Mouse (Mus musculus) telencephalon, adult 2 months (tissue): Measurements from ENCODE around the gene AB124611.
"Not testable (repeated sequence)": the region's sequence is repeated elsewhere in the genome, so short reads cannot be mapped to it uniquely, and the experiment has no call there.

Source experiments
- DNase-seq: peaks from one replicate; pipeline ENCODE4 v3.0.0-alpha.2; 2011; ENCODE audit warnings: low read depth, low spot score

AB124611 gene

GRCm38 (mm10) chr9:21525937-21526633 is at the start of gene AB124611:
AB124611 (plus strand) TSS chr9:21526176.
- DNase-seq = no peak

GRCm38 (mm10) chr9:21477707-21478106 is 48.3 kb upstream of the AB124611 start:
- no peak for DNase-seq

GRCm38 (mm10) chr9:21484065-21484464 is 41.9 kb upstream of the AB124611 start:
- DNase-seq = no peak

GRCm38 (mm10) chr9:21488246-21488645 is 37.7 kb upstream of the AB124611 start:
- DNase-seq = not testable (repeated sequence)

GRCm38 (mm10) chr9:21490696-21491095 is 35.3 kb upstream of the AB124611 start:
- no peak for DNase-seq

- DNase-seq = no peak
These were observed 32.1 kb upstream of the AB124611 start for GRCm38 (mm10) chr9:21493907-21494306.

- peak; percentile 49 for DNase-seq
These were observed 31.2 kb upstream of the AB124611 start for GRCm38 (mm10) chr9:21494726-21495125.

GRCm38 (mm10) chr9:21496308-21497049 is 29.5 kb upstream of the AB124611 start:
- DNase-seq = no peak

GRCm38 (mm10) chr9:21497050-21497542 is 28.9 kb upstream of the AB124611 start:
- DNase-seq = peak; percentile 50

- DNase-seq = no peak
These were observed 28.3 kb upstream of the AB124611 start for GRCm38 (mm10) chr9:21497664-21498063.

- DNase-seq = no peak
These were observed 27.6 kb upstream of the AB124611 start for GRCm38 (mm10) chr9:21498284-21498902.

GRCm38 (mm10) chr9:21503352-21503751 is 22.6 kb upstream of the AB124611 start:
- DNase-seq = no peak

GRCm38 (mm10) chr9:21505767-21506166 is 20.2 kb upstream of the AB124611 start:
- no peak for DNase-seq

GRCm38 (mm10) chr9:21507753-21508430 is 18.1 kb upstream of the AB124611 start:
- DNase-seq = no peak

GRCm38 (mm10) chr9:21508871-21509404 is 17.0 kb upstream of the AB124611 start:
- DNase-seq = no peak

- peak; percentile 98 for DNase-seq
These were observed 15.9 kb upstream of the AB124611 start, which contains the start of gene Tmed1 for GRCm38 (mm10) chr9:21509772-21510688. Tmed1 (minus strand) TSS chr9:21510252.

- no peak for DNase-seq
These were observed 15.3 kb upstream of the AB124611 start for GRCm38 (mm10) chr9:21510689-21511015.

GRCm38 (mm10) chr9:21511052-21511451 is 14.9 kb upstream of the AB124611 start:
- DNase-seq = no peak

GRCm38 (mm10) chr9:21513466-21513865 is 12.5 kb upstream of the AB124611 start:
- DNase-seq = no peak

- DNase-seq = no peak
These were observed 8.0 kb upstream of the AB124611 start for GRCm38 (mm10) chr9:21517947-21518495.
